Mouse (Mus musculus) T-helper 17 cell (primary cell): ENCODE measurements at regions not wholly inside any gene's neighbourhood (a gene's known extent, or its start where the extent isn't known, plus 50 kb on each side); places are given as distances from the start of the nearest gene placed in this dataset.

ENCODE experiments used
- in situ Hi-C, 2 experiments: fragments of 300-600 bp; cut with MboI, MseI; formaldehyde crosslinking; loops; 1 replicate in 1 of 2; 2 replicates in 1 of 2; pipeline ENCODE4 v1.15.1; 2025; ENCODE audit warnings: high pct_unique_total_duplicates in 2 of 2

DNA sequence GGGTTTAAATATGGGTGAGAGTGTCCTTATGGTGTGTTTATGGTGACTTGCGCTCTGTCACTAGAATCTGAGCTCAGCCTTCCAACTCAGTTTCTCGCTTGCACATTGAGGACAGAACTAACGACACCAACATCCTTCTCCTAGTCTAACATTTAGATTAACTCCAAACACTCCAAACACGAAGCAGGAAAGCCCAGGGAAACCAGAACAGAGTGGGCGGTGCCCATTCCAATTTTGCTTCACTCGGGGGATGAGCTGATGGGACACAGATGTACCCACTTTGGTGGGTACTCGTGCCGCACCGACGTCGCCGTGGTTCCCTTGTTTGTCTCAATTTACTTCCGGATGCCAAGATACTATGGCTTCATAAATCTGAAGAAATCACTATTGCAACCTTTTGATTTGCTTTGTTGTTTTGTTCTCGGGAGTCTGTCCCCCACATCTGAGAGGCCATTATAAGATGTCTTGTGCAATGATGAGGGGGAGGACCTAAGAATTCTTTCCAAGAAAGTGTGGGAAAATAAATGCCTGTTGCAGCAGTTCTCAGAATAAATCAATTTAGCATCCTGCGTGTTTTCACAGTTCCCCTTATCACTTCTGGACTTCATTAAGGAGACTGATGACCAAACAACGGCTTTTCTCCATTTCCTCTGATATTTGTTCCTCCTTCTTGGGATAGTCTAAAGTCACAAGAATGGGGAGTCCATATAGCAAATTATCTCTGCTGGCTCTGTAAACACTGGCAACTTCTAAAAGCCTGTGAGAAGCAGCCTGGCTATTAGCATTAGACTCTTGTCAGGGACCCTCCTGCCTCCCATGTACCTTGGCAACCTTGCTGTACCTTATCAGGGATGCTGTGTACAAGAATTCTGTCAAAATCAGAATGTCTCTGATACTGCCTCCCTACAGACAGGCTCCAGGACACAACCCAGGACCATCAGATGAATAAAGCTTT lies 96.2 kb upstream of the Klf9 start:
- in situ Hi-C loops, result no loop called here

DNA sequence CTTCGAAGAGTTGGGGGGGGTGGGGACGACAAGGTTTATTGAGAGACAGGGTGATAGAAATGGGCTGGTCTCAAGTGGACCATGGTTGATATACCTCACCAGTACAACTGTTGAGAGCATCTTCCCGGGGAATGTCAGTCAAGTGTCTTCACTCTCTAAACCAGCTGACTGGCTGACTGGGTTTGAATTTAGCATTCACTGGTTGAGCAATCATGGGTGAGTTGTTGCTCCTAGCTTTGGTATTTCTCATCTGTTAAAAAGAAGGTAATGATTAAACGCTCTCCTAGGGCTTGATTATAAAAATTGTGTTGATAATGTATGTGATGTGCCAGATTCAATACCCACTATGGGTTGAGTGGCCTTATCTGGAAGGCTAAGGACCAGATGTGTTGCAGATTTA lies 89.6 kb upstream of the Klf9 start:
- in situ Hi-C loops, result no loop called here

DNA sequence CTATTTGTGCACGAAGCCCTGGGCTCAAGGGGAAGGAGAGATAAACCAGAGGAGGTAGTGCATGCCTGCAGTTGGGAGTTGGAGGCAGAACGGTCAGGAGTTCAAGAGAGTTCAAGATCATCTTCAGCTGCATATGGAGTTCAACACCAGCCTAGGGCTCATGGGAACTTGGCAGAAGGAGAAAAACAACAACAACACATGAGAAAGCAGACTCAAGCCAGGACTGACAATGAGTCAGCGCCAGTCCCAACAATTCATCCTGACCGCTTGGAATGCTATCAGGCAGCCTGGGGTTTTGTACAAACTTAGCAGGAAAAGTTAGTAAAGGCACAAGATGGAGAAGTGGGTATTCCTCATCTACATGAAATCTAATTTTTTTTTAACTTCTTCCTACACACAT lies 86.6 kb upstream of the Klf9 start:
- in situ Hi-C loops, result no loop called here

DNA sequence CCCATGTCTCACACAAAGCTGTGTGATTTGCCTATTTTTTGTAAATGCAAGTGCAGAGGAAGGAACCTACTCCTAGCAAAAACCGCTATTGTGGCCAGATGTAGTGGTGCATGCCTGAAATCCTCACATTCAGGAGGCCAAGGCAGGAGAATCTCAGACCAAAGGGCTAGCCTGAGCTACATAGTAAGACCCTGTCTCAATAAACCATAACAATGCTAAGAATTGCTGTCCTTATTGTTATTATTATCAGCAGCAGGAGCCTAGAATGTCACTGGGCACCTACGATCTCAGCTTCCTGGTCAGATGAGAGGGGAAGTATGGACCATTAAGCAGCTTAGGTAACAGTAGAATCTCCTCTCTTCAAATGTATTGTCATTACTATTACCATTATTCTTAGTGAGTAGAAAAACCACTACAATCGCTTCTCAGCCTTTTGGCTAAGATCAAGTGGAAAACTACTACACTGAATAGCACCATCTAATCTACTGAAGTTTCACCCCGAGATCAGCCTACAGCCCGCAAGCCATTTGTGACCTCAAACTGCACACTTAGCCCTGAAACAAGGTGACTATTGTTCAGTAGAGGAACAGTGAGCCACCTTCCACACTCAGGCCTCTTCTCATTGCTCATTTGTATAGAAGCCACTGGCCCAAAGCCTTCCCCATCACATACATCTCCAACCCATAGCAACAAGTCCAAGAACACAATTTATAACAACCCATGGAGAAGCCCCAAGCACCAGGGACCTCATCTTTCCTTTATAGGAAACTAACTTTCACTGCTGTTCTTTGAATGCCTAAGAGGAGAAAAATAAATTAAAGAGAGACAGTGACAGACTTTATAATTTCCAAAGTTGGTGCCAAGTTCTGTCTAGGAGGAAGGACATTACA lies 84.9 kb upstream of the Klf9 start:
- in situ Hi-C loops, result no loop called here

DNA sequence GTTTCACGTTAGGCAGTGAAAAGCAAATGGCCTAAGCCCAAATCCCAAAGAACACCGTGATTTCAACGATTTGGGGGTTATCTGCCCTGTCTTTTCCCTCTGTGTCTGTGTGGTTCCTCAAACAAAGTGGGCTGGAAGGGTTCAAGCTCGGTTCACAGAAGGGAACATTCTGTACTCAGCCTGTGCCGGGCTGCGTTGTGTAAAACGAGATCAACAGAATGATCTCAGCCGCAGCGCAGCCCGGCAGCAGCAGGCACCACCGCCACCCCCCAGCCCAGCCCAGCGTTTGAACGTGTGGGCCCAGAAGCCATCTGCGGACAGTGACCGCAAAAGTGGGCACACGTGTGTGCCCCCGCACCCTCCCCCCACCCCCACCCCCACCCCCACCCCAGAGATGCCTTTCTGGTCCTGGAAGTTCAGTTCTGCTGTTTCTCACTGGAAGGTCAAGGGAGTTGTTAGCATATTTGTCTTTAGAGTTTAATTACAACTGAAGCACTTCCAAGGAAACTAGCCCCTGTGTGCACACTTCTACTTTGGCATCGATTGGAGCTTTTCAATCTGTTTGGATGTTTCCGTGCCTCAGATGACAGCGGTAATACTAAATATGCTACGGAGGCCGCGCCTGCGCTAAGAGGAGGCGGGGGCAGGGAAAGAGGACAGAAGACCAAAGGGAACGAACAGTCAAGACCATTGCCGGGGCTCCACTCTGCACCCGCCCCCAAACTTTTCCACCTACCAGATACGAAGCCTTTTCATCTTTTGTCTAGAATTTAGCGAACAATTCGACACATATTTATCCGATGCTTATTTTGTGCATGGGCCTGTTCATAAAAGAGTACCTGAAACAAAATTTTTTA lies 83.9 kb upstream of the Klf9 start:
- in situ Hi-C loops, result no loop called here

DNA sequence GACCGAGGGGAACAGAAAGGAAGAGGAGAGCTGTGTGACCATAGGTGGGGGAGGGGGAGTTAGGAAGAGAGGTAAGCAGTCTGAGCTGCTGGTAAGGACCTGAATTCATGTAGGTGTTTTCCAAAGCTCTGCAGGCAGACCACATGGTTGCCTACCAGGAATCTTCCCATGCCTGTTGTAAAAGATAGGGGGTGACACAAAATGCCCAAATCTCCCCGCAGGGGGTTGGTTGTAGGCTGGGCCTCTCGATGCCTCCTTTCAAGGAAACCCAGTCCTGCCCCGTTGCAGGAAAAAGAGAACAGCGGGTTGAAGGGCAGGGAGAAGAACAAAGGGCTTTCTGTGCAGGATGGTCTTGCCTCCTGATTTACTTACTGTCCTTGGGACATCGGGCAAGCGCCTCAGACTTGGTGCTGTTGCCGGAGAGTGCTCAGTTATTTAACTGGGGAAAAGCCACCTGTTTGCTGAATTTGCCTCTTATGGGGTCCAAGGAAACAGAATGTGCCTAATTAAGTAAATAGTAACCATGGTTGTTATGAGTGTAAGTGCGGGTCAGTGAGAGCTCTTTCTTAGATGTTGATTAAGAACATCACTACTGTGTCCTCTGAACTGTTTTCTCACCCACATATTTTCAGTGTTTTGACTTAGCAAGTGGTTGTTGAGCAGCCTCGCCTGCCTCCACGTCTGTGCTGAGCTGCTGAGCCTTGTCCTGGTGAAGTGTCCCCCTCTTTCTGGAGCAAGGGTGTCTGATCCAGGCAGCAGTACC lies 83.1 kb upstream of the Klf9 start:
- in situ Hi-C loops, result no loop called here

DNA sequence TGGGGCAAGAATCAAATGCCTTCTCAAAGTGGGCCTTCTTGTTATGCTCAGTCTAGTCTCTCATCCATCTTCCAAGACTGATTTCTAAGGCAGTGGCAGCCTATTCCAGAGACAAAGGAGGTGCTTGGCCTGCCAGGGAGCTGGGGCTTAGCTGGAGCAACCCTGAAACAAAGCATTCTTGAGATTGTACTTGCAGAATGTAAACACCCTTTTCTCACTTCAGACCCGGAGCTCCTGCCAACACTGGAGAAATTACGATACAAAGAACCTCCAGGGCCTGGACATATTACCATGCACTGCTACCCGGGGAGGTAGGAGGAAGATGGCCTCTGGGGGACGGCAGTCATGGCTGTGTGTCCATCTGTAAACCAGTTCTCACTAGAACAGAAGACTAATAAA lies 82.5 kb upstream of the Klf9 start:
- in situ Hi-C loops, result no loop called here

DNA sequence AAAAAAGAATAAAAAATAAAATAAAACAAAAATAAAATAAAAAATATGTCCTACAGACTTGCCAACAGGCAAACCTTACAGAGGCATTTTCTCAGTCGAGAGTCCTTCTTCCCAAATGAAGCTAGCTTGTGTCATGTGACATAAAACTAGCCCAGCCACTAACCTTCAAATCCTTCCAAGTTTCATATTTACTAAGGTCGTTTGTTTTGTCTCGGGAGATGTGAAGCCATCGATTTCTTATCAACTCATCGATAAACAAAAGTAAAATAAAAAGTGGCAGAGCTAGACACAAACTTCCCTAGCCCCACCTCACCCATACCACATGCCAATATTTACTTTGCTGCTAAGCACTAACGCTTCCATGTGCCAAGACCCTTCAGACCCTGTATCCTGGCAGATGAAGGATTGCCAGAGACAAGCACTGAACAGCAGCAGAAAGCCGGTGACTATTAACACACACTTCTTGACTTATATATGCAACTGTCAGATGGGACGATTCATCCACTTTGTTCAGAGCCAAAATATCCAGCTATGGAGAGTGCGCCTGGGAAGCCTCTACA lies 79.9 kb upstream of the Klf9 start:
- in situ Hi-C loops, result no loop called here

DNA sequence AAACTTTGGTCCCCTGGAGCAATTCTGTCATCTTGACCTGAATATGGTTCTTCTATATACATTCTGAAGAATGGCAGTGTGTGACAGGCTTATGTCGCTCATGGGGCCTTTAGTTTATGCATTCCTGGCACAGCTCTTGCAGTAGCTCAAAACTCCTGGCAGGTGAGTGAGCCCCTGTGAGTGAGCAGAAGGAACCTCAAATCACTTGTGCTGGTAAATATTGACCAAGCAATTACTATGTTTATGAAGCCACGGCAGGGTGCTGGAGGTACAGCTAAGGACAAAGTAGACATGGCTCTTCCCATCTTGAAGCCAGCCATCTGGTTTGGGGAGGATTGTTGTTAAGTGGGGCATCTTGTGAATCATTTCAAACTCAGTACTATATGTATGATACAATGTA lies 79.1 kb upstream of the Klf9 start:
- in situ Hi-C loops, result no loop called here

DNA sequence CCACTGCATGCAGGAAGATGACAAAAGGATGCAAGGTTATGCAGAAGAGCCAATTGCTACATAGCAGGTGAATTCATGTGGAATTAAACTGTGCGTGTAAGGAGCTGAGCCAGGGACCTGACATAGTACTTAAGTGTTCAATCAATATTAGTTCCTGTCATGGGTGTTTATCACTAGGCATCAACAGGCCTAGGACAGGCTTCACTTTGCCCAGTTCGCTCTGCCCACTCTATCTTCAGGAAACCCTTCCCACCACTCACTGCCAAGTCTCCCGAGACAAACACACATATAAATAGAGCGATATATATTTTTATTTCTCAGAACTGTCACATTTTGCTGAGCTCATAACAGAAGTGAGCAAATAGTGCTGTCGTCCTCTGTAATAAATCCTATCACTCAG lies 78.2 kb upstream of the Klf9 start:
- in situ Hi-C loops, result no loop called here

DNA sequence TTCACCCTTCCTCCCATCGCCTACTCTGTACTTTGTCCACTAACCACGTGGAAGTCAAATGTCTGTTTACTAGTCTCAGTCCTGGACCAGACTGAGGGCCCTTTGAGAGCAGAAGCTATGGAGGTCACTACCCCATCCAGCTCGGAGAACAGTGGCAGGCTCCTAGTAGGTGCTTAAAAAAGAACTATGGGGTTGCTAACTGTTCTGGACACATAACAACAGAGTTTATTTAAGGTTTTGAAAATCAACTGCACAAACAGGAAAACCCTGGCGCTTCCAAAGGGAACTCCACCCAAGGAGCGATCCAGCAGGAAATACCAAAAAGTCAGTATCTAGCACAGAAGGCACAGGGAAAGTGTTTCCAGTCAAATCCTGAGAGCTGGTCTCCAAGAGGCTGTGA lies 75.5 kb upstream of the Klf9 start:
- in situ Hi-C loops, result no loop called here

DNA sequence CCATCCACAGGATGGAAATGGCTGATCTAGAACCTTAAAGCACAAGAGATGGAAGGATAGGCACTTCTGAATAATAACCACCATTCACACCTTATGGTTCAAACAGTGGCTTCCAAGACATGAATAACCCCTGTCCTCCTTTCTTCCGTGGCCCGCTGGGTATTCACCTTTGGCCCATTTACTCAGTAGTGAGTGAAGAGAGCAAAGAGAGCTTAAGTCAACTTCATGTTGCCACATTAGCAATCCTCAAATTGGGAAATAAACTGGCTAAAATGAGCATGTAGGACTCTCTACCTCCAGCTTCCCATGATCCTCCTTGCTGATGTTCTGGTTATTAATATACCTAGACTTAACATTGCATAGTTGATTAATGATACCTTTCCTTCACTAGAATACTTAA lies 74.3 kb upstream of the Klf9 start:
- in situ Hi-C loops, result no loop called here

DNA sequence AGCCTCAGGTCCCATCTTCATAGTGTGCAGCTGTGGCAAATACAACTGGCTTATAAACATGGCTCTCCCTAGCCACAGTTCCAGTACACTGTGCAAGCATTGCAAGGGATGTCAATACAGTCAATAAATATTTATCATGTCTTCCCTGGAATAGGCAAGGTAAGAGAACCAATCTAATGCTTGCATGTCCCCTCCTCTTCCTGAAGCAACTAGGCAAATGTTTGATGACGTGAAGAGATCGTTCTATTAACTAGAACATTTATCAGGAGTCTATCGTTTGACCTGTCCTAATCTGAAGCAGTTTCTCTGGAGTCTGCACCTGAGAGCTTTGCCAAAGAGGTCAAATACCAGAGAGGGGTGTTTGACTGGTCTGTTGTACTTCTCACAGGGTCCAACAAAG lies 72.4 kb upstream of the Klf9 start:
- in situ Hi-C loops, result no loop called here

DNA sequence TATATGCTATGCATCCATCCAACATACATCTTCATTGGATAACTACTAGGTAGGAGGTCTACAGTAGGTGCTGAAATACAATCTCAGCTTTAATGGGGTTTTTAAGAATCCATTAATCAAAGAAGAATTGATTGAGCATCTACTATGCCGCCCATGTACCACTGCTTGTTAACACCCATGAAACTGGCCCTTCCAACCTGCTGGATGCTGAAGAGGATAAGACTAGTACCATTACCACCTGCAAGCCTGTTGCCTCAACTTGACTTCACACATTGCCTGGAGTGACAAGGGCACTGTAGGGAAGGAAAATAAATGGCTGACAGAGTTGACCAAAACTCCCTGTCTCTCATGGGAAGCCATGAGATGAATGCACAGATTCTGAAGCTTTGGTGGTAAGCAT lies 71.4 kb upstream of the Klf9 start:
- in situ Hi-C loops, result no loop called here

DNA sequence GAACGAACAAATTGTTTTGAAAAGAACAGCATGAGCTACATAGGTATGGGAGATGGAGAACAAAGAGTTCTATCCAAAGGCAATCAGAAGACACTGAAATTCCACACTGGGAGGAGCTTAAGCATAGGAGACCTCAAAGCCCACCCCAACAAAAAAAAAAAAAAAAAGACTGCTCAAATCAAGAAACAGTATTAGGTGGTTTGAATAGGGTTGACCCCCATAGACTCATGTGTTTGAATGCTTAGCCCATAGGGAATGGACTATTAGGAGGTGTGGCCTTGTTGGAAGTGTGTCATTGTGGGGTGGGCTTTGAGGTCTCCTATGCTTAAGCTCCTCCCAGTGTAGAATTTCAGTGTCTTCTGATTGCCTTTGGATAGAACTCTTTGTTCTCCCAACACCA lies 70.0 kb upstream of the Klf9 start:
- in situ Hi-C loops, result no loop called here

DNA sequence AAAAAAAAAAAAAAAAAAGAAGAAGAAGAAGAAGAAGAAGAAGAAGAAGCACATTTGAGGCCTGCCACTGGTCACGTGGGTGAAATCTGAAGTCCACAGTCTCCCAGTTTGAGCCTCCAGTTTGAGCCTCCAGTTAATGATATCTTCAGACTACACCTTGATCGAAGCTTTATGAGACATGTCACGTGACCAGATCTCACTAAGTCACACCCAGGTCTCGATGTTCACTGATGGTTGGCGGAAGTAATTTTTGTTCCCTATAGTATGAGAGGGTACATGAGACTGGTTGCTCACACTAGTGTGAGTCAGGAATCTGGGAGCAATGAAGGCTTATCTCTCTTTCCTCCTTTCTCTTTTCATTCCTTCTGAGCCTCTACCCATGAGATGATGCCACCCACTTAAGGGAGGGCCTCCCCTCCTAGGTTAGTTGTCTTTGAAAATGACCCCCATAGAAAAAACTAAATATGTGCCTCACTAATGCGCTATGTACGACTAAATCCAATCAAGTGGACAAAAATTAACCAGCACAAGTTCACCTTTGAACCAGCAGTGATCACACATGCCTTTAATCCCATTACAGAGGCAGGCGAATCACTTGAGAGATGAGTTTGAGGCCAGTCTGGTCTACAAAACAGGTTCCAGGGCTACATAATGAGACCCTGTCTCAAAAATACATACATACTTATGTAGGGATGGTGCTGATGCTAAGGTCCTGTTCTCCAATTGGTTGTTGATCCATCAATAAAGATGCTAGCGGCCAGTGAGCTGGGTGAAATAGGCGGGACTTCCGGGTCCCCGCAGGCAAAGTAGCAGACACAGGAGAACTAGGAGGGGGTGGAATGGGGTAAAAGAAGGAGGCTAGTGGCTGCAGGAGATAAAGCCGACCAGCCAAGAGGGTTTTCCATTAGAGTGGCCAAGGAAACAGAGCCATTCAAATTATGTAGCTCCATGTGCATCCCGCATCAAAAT lies 66.1 kb upstream of the Klf9 start:
- in situ Hi-C loops, result no loop called here

DNA sequence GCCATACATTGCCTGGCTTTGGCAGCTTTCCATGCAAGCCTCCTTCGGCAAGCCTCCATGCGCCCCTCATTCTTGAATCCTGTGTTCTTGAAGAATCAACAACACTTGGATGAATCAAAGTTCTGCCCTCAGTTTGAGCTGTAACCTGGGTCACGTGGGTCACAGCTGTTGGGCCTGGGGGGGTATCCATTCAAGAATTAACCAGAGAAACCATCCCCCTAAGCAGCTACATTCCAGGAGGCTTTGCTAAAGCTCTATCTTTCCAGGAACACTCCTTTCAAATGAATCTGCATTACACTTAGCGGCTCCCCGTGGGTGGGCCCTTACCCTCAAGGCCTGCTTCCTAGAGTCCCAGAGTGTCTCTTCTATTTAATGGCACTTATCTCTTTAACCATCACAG lies 65.2 kb upstream of the Klf9 start:
- in situ Hi-C loops, result no loop called here

DNA sequence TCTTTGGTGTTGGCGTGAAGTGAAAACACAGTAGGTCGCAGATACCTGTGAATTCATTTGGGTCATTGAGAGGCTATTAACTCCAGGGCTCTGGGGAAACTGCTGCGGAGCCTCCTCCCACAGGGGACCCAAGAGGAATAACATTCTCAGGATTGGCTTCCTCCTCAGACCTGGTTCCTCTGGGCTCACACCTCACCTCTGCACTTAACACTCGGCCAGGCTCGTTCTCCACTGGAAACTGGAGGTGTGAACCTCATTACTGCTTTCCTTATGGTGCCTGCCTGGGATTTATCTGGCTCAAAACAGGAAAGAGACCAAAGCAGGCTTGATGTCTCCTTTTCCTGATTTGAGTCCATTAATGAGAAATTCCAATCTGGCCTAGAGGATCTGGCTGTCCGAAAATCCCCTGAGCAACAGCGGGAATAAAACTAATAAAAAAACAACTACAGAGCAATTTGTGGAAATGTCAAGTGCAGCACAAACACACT lies 55.8 kb upstream of the Klf9 start:
- in situ Hi-C loops, result loop anchor here in 1 of 2 experiments (5.0 kb wide), 1 partner anchor 37 kb away; no protein-coding TSS in a partner anchor

DNA sequence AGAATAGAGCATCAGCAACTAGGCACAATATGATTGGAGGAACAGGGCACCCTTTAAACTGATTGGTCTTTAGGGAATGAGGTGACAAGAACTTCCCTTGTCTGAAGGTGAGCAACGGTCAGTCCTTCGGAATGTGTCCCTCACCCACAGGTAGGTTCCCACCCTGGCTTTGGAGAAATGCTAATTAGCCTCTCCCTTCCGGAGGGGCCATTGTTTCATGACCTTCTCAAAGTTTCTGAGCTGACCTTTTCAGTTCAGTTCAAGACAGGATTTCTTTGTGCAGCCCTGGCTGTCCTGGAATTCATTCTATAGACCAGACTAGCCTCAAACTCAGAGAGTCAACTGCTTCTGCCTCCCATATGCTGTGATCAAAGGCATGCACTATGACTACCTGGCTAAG lies 53.5 kb upstream of the Klf9 start:
- in situ Hi-C loops, result loop anchor here in 1 of 2 experiments (5.0 kb wide), 1 partner anchor 35 kb away; no protein-coding TSS in a partner anchor
